Mouse (Mus musculus) megakaryocyte, embryonic 14.5 days (primary cell): ENCODE measurements around the gene Optn. TPM values are rescaled to one million over a fixed set of nuclear protein-coding genes. Genes with fewer than 3 reads are reported as not detected.

ENCODE experiments used
- H3K27me3 ChIP-seq: replicated peaks from 2 replicates; pipeline ENCODE3; 2012; ENCODE audit warnings: inconsistent platforms
- H3K36me3 ChIP-seq: replicated peaks from 2 replicates; pipeline ENCODE3; 2012; ENCODE audit warnings: low read length, inconsistent platforms, mixed read lengths
- H3K4me1 ChIP-seq: 2 replicates; pipeline ENCODE4 v1.6.1; 2012; ENCODE audit warnings: inconsistent platforms
- H3K4me3 ChIP-seq: replicated peaks from 2 replicates; pipeline ENCODE3; 2012; ENCODE audit warnings: moderate library complexity, mild to moderate bottlenecking, inconsistent platforms
- H3K9me3 ChIP-seq: 2 replicates; pipeline ENCODE4 v1.6.1; 2012; ENCODE audit warnings: inconsistent platforms
- FLI1 ChIP-seq: IDR thresholded peaks from 2 replicates; pipeline ENCODE4 v1.6.1; 2012; ENCODE audit warnings: low read length, inconsistent platforms, mixed read lengths
- GATA1 ChIP-seq: IDR thresholded peaks from 3 replicates; pipeline ENCODE4 v1.6.1; 2012; ENCODE audit warnings: mixed read lengths, low read length, inconsistent platforms, borderline replicate concordance
- polyA plus RNA-seq: library from polyadenylated mRNA; stranded (reverse); fragments of >175 nt; gene quantifications from 2 replicates; pipeline ENCODE4 v1.2.3, GENCODE M21; 2012; ENCODE audit warnings: low replicate concordance; ENCODE audit not compliant: insufficient read depth

Gene Optn
- polyA plus RNA-seq, 1 experiment: 24.7 TPM

GRCm38 (mm10) chr2:5031215-5031614 lies 32.6 kb downstream of the Optn start:
- no peaks in the 10 kb centered on the region for H3K9me3 ChIP-seq
- H3K36me3 ChIP-seq: peaks cover 94% of the 10 kb centered on the region
- peaks cover 46% of the 10 kb centered on the region for H3K4me1 ChIP-seq
- no peak for TF ChIP-seq GATA1
- TF ChIP-seq FLI1: no peak
- H3K4me3 ChIP-seq: no peak overlapping the region
- no peaks in the 10 kb centered on the region for H3K27me3 ChIP-seq

- no peak overlapping the region for H3K4me3 ChIP-seq
- H3K27me3 ChIP-seq: no peaks in the 10 kb centered on the region
- H3K4me1 ChIP-seq: peaks cover 37% of the 10 kb centered on the region
- no peaks in the 10 kb centered on the region for H3K9me3 ChIP-seq
- peaks cover 90% of the 10 kb centered on the region for H3K36me3 ChIP-seq
- no peak for TF ChIP-seq FLI1
- TF ChIP-seq GATA1: no peak
Measured at GRCm38 (mm10) chr2:5029808-5030207, 34.0 kb downstream of the Optn start.

GRCm38 (mm10) chr2:5028047-5028446 lies 35.8 kb downstream of the Optn start:
- Histone ChIP-seq H3K36me3 (peaks cover 87% of the 10 kb centered on the region), H3K27me3 (no peaks in the 10 kb centered on the region), H3K4me3 (no peak overlapping the region), H3K4me1 (peaks cover 31% of the 10 kb centered on the region), H3K9me3 (no peaks in the 10 kb centered on the region)
- TF ChIP-seq GATA1: no peak

DNA sequence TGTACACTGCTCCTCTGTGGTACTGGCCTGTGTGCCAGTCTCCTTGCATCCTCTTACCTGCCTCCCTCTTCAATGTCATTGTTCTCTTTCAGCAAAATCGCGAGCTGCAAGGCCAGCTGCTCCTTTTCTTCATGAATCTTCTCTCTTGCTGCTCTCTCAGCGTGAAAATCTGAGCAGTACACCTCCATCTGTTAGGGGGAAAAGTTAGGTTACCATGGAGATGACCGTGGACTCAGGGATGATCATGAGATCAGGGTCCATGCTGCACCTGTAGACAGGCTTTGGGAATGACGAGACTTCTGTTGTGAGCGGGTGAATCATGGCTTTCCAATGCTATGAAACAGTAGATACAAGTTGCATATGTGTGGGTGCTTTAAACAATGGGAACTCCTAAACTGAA lies 36.8 kb downstream of the Optn start:
- H3K36me3 ChIP-seq: peaks cover 87% of the 10 kb centered on the region
- TF ChIP-seq FLI1 (no peak), GATA1 (no peak)
- H3K27me3 ChIP-seq: no peaks in the 10 kb centered on the region
- no peak overlapping the region for H3K4me3 ChIP-seq
- no peaks in the 10 kb centered on the region for H3K9me3 ChIP-seq
- peaks cover 22% of the 10 kb centered on the region for H3K4me1 ChIP-seq

DNA sequence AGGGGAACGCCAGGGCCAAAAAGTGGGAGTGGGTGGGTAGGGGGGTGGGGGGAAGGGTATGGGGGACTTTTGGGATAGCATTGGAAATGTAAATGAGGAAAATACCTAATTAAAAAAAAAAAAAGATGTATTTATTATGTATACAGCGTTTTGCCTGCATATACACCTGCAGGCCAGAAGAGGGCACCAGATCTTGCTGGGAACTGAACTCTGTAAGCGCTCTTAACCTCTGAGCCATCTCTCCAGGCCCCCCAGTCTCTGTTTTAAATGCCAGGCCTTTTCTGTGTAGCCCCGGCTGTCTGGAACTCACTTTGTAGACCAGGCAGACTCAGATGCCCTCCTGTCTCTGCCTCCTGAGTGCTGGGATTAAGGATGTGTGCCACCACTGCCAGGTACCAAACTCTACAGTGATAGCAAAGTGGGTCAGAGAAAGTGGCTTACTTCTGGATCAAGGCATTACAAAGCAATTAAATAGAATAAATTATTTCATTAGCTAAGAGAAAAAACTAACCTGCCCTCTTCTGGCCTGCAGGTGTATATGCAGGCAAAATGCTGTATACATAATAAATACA lies 38.6 kb downstream of the Optn start:
- Histone ChIP-seq H3K4me3 (no peak overlapping the region), H3K27me3 (no peaks in the 10 kb centered on the region), H3K4me1 (peaks cover 20% of the 10 kb centered on the region), H3K36me3 (peaks cover 87% of the 10 kb centered on the region), H3K9me3 (no peaks in the 10 kb centered on the region)
- TF ChIP-seq GATA1 (no peak), FLI1 (no peak)

- no peaks in the 10 kb centered on the region for H3K27me3 ChIP-seq
- no peak for TF ChIP-seq FLI1
- TF ChIP-seq GATA1: no peak
- no peak overlapping the region for H3K4me3 ChIP-seq
- H3K36me3 ChIP-seq: peaks cover 87% of the 10 kb centered on the region
- no peaks in the 10 kb centered on the region for H3K9me3 ChIP-seq
- H3K4me1 ChIP-seq: peaks cover 17% of the 10 kb centered on the region
Measured at GRCm38 (mm10) chr2:5023699-5024399, 40.0 kb downstream of the Optn start.

GRCm38 (mm10) chr2:5023275-5023674 lies 40.6 kb downstream of the Optn start:
- TF ChIP-seq GATA1: no peak
- H3K27me3 ChIP-seq: no peaks in the 10 kb centered on the region
- peaks cover 17% of the 10 kb centered on the region for H3K4me1 ChIP-seq
- peaks cover 89% of the 10 kb centered on the region for H3K36me3 ChIP-seq
- H3K4me3 ChIP-seq: no peak overlapping the region
- no peaks in the 10 kb centered on the region for H3K9me3 ChIP-seq

DNA sequence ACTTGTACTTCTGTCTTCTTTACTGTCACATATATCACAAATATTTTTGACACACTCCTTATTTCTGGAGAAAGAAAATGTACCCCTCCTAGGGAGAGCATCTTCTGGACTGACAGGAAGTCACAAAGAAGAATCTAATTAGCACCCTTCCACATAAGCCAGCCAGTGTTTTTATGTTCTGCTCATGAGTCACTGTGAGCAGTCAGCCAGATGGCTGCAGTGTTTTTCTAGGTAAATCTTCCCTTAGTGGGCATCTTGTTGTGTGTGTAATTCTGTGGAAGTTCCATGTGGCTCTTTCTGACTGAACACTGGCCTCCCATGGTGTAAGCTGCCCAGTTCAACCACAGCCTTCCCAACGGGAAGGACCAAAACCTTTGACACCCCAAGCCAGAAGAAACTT lies 44.1 kb downstream of the Optn start:
- H3K9me3 ChIP-seq: no peaks in the 10 kb centered on the region
- H3K27me3 ChIP-seq: no peaks in the 10 kb centered on the region
- H3K36me3 ChIP-seq: peaks cover 72% of the 10 kb centered on the region
- TF ChIP-seq FLI1: no peak
- no peak for TF ChIP-seq GATA1
- peaks cover 20% of the 10 kb centered on the region for H3K4me1 ChIP-seq
- no peak overlapping the region for H3K4me3 ChIP-seq

DNA sequence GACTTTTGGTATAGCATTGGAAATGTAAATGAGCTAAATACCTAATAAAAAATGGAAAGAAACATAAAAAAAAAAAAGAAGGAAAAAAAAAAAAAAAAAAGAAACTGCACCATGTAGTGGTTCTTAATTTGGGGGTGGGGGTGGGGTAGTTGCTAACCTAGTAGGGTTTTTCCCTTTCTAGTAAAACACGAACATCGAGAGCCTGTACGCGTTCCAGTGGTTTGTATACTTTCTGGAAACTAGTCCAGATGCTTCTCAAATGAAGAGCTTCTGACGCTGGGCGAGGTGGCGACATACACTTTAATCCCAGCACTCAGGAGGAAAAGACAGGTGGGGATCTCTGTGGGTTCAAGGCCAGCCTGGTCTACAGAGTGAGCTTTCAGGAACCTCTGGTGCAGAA lies 46.9 kb downstream of the Optn start:
- TF ChIP-seq GATA1 (no peak), FLI1 (no peak)
- Histone ChIP-seq H3K4me1 (peaks cover 33% of the 10 kb centered on the region), H3K27me3 (no peaks in the 10 kb centered on the region), H3K9me3 (no peaks in the 10 kb centered on the region), H3K36me3 (peaks cover 54% of the 10 kb centered on the region), H3K4me3 (no peak overlapping the region)

DNA sequence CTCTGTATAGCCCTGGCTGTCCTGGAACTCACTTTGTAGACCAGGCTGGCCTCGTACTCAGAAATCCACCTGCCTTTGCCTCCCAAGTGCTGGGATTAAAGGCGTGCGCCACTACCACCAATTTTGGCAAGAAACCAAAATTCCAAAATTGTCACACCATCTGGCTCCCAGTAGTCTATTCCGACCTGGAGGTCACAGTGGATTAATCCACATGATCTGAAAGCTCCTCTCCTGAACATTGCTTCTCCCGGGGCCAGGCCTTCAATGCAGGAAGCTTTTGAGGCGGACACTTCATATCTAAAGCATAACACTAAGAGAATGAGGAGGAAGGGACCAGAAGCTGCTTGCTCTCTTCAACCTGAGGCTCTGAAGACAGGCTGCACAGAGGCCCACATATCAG lies 48.3 kb downstream of the Optn start:
- Histone ChIP-seq H3K9me3 (no peaks in the 10 kb centered on the region), H3K36me3 (peaks cover 45% of the 10 kb centered on the region), H3K4me1 (peaks cover 47% of the 10 kb centered on the region), H3K4me3 (no peak overlapping the region), H3K27me3 (no peaks in the 10 kb centered on the region)
- TF ChIP-seq GATA1 (no peak), FLI1 (no peak)
